Mouse (Mus musculus) spleen, embryonic (tissue): ENCODE results near the gene Slc52a3.

Source experiments
- CTCF ChIA-PET: fragments of 350-600 bp; sonication (Branson Sonifier 250); formaldehyde crosslinking; loops from one replicate; lab custom pipeline; 2022; lab: Charles Lee

The Slc52a3 gene

GRCm38 (mm10) chr2:152047116-152048002 lies 51.0 kb downstream of the Slc52a3 start:
- CTCF ChIA-PET: no interaction called here

DNA sequence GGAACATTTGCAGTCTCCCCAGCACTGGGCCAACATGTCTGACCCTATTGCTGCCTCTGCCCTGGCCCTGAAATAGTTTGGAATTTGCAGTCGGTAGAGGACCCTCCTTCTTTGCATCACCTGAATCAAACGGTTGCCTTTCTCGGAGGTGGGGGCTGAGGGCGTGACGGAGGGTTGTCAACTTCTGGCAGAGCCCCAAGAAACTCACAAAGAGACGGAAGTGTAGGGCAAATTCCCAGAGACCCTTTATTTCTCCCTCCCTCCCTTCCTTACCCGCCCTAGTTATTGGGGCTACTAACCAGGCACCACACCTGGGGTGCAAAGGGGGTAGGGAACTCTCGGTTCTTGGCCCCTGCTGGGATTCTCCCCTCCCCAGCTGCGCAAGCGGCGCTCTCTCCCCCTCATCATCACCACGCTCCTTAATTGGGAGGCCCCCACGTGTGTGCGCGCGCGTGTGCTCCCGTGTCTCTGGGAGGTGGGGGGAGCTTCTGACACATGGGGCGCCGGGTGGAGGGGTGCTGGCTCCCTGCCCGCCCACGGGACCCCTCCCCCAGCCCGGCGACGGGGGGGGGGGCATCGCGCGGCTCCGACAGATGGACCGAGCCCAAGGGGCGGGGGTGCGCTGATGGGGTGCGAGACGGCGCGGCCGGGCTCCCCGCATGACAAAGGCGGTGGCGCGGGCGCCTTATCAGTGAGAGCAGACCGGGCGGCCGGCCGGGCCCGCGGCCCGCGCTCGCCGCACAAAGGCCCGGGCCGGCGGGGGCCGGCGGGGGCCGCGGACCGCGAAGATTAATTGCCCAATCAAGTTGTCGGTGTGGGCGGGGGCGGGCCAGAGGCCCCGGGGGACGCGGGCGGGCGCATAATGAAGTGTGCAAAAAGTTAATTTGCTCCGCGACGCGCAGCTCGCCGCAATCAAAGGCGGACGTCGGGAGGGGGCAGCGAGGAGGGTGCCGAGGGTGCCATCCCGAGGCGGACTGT lies 52.0 kb downstream of the Slc52a3 start:
- CTCF ChIA-PET: interaction anchor here (0.7 kb wide), 1 partner anchor 11 kb away, joined by 7 read pairs; no protein-coding TSS in a partner anchor

DNA sequence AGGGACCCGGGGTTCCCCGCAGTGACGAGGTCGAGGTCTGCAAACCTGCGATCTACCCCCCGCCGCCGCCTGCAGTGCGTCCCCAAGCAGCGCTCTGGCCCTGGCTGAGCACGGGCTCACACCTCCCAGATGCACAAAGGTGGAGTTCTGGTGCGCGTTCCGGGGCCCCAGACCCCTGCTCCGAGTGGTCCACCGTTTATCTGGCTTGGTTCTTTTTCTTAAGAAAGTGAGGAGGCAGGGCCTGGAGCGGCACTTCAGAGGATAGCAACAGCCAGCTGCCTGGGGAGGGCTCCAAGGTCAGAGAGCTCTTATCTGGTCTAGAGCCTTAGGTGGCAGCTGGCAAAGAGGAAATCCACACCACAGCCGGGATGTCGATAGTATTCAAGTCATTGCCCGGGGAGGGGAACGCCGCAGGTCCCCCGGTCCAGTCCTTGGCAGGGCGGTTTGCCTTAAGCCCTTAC lies 52.7 kb downstream of the Slc52a3 start:
- CTCF ChIA-PET: no interaction called here

DNA sequence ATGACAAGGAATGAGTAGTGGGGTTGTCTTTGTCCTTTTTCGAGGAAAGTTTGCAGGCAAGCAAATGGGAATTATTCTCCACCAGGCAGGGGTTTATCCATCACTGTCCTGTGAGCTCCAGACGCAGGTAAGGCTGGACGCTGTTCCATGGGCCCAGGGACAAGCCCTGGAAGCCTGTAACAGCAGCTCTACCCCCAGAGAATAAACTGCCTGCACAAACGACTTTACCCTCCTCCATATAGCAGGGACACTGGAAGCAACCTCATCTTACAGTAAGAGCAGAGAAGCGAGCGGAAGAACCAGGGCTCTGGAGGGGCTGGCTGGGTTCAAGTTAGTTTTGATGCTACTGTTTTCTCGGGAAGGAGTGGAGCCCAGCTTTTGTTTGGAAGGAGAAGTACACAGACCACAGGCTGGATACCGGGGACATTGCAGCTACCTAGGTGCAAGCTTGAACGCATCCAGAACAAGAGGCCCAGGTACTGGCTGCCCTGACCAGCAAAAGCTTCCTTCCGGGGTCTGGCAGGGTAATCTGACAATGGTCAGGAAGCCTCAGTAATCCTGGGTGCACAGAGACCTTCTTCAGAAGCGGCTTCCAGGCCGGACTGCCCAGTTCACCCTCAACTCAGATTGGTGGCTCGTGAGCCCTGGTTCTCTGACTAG lies 53.4 kb downstream of the Slc52a3 start:
- CTCF ChIA-PET: no interaction called here

DNA sequence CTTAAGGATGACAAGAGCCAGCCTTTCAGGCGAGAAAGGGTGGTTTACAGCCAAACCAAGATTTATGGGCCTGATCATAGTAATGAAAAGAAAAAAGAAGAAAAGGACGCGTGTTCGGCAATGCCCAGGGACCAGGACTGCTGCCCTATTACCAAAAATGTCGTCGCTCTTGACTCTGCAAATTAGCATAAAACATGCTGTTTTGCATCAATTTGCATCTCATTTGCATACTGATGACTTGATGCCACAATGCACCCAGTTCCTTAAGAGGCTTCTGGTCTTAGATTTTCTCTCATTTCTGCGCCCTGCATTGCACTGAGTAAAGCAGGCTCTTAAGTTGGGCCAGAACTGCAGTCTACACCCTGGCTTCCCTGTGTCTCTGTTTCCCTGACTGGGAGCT lies 54.0 kb downstream of the Slc52a3 start:
- CTCF ChIA-PET: no interaction called here

GRCm38 (mm10) chr2:152051985-152052384 lies 55.7 kb downstream of the Slc52a3 start:
- CTCF ChIA-PET: interaction anchor here (0.8 kb wide), 1 partner anchor 189 kb away, joined by 10 read pairs; no protein-coding TSS in a partner anchor

- CTCF ChIA-PET: no interaction called here
Observed at GRCm38 (mm10) chr2:152055406-152055805, 59.1 kb downstream of the Slc52a3 start.

GRCm38 (mm10) chr2:152056368-152057251 lies 60.3 kb downstream of the Slc52a3 start:
- CTCF ChIA-PET: no interaction called here

DNA sequence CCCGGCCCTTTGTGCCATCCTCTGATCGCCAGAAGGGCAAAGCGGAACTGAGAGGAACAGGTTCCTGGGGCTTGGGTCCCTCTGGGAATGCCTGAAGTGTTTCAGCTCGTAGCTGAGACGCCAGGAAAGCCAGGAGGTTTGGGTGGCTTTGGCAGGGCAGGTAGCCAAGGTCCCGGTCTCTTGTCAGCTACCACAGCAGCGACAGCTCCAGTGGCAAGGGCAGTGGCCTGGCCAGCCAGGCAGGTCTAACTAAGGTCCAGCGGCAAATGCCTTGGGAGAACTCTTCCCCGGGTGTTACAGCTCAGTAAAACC lies 60.9 kb downstream of the Slc52a3 start:
- CTCF ChIA-PET: no interaction called here
